Mouse (Mus musculus): ENCODE measurements around the gene Cpne4. TPM values are rescaled to one million over a fixed set of nuclear protein-coding genes. Genes with fewer than 3 reads are reported as not detected.

Gene Cpne4
- polyA plus RNA-seq, 1 experiment = 0.24 TPM

- Histone ChIP-seq H3K27ac (ENCODE audit: insufficient read depth, low read depth, low read length) (no peak overlapping the region), H3K27me3 (ENCODE audit: control insufficient read depth, insufficient read depth, low read length) (no peaks in the 10 kb centered on the region), H3K4me1 (ENCODE audit: control insufficient read depth, insufficient read depth, insufficient read length, low read length) (no peaks in the 10 kb centered on the region), H3K4me3 (ENCODE audit: low read depth, low read length) (no peak overlapping the region), H3K36me3 (ENCODE audit: control insufficient read depth, insufficient read depth, low read length) (peaks cover 31% of the 10 kb centered on the region)
- TF ChIP-seq CTCF (IDR thresholded peaks at IDR 0.05; ENCODE audit: extremely low read depth, insufficient read length, insufficient replicate concordance, low read depth, low read length) (no peak), POLR2A (IDR thresholded peaks at IDR 0.05; ENCODE audit: low read depth, low read length) (no peak)
- 73% methylated on average over 13 of the region's 13 CpGs for WGBS
These were observed 529.8 kb downstream of the Cpne4 start for GRCm38 (mm10) chr9:105076756-105077424.

GRCm38 (mm10) chr9:105078460-105078859 lies 531.4 kb downstream of the Cpne4 start:
- Histone ChIP-seq H3K4me1 (ENCODE audit: control insufficient read depth, insufficient read depth, insufficient read length, low read length) (no peaks in the 10 kb centered on the region), H3K36me3 (ENCODE audit: control insufficient read depth, insufficient read depth, low read length) (peaks cover 24% of the 10 kb centered on the region), H3K4me3 (ENCODE audit: low read depth, low read length) (no peak overlapping the region), H3K27ac (ENCODE audit: insufficient read depth, low read depth, low read length) (no peak overlapping the region; the same call in 1 of the 2 replicates), H3K27me3 (ENCODE audit: control insufficient read depth, insufficient read depth, low read length) (no peaks in the 10 kb centered on the region)
- WGBS = 87% methylated on average over 4 of the region's 4 CpGs
- TF ChIP-seq CTCF (IDR thresholded peaks at IDR 0.05; ENCODE audit: extremely low read depth, insufficient read length, insufficient replicate concordance, low read depth, low read length) (no peak), POLR2A (IDR thresholded peaks at IDR 0.05; ENCODE audit: low read depth, low read length) (no peak)

GRCm38 (mm10) chr9:105080246-105080645 lies 533.2 kb downstream of the Cpne4 start:
- Histone ChIP-seq H3K4me1 (ENCODE audit: control insufficient read depth, insufficient read depth, insufficient read length, low read length) (no peaks in the 10 kb centered on the region), H3K36me3 (ENCODE audit: control insufficient read depth, insufficient read depth, low read length) (peaks cover 11% of the 10 kb centered on the region), H3K4me3 (ENCODE audit: low read depth, low read length) (no peak overlapping the region), H3K27me3 (ENCODE audit: control insufficient read depth, insufficient read depth, low read length) (no peaks in the 10 kb centered on the region), H3K27ac (ENCODE audit: insufficient read depth, low read depth, low read length) (no peak overlapping the region)
- TF ChIP-seq CTCF (IDR thresholded peaks at IDR 0.05; ENCODE audit: extremely low read depth, insufficient read length, insufficient replicate concordance, low read depth, low read length) (no peak), POLR2A (IDR thresholded peaks at IDR 0.05; ENCODE audit: low read depth, low read length) (no peak)
- WGBS = 91% methylated on average over 3 of the region's 3 CpGs

Other genes with a start within 250 kb of the Cpne4 start
- 3.5 and 10.5 TPM in 2 replicates for gene Acpp, start 209.5 kb upstream of the Cpne4 start, polyA plus RNA-seq (2012; rRNA removed)